Mouse (Mus musculus) heart, embryonic 16.5 days (tissue): ENCODE measurements around the gene Gcgr. TPM values are rescaled to one million over a fixed set of nuclear protein-coding genes. Genes with fewer than 3 reads are reported as not detected.

Source experiments
- ATAC-seq: fragments of 200-750 bp; cut with Nextera tagmentation; replicated peaks from 2 replicates; pipeline ENCODE4 v1.8.0; 2017; ENCODE audit warnings: moderate number of reproducible peaks; ENCODE audit not compliant: insufficient read depth, low FRiP score; ENCODE audit errors: extremely low read depth
- H3K27ac ChIP-seq: fragments of 300-500 bp; sonication (generic); 2 replicates; pipeline ENCODE4 v1.5.1; 2014; ENCODE audit warnings: mild to moderate bottlenecking, low read length, control low read depth, moderate library complexity
- H3K27me3 ChIP-seq: fragments of 300-500 bp; sonication (generic); 2 replicates; pipeline ENCODE4 v1.6.1; 2014; ENCODE audit warnings: low read length, mixed read lengths; ENCODE audit not compliant: control insufficient read depth, insufficient read depth
- H3K36me3 ChIP-seq: fragments of 300-500 bp; sonication (generic); 2 replicates; pipeline ENCODE4 v1.6.1; 2014; ENCODE audit not compliant: control insufficient read depth, insufficient read depth
- H3K4me1 ChIP-seq: fragments of 300-500 bp; sonication (generic); 2 replicates; pipeline ENCODE4 v1.6.1; 2014; ENCODE audit warnings: low read length, mixed read lengths; ENCODE audit not compliant: control insufficient read depth, insufficient read depth
- H3K4me2 ChIP-seq: fragments of 300-500 bp; sonication (generic); 2 replicates; pipeline ENCODE4 v1.6.1; 2014; ENCODE audit warnings: low read depth, mild to moderate bottlenecking, control low read depth, low read length
- H3K4me3 ChIP-seq: fragments of 300-500 bp; sonication (generic); 2 replicates; pipeline ENCODE4 v1.5.1; 2014; ENCODE audit warnings: mild to moderate bottlenecking, control low read depth, low read length
- H3K9ac ChIP-seq: fragments of 300-500 bp; sonication (generic); 2 replicates; pipeline ENCODE4 v1.6.1; 2014; ENCODE audit warnings: low read length, control low read depth
- H3K9me3 ChIP-seq: fragments of 300-500 bp; sonication (generic); replicated peaks from 2 replicates; pipeline ENCODE4 v1.6.1; 2016; ENCODE audit warnings: low read length; ENCODE audit not compliant: control insufficient read depth
- WGBS: fragments of 180-500 bp; shearing (Covaris S2); extraction: QIAGEN DNeasy Blood & Tissue Kit; methylation state at CpG from one replicate; pipeline ENCODE4 v1.1.7; 2014; 5-methylcytosine and 5-hydroxymethylcytosine counted together
- polyA plus RNA-seq: library from polyadenylated mRNA; unstranded; fragments of >200 nt; fragmentation: Nextera tagmentation; extraction: Ambion mirVana; gene quantifications from 2 replicates; pipeline ENCODE4 v1.2.1, GENCODE M21; 2015

Gene Gcgr
- polyA plus RNA-seq, 1 experiment from 2014 or later: 1.4 TPM

- Histone ChIP-seq H3K36me3 (peaks cover 34% of the 10 kb centered on the region), H3K4me2 (peak within 1 kb of the TSS; percentile 89), H3K27ac (peak within 1 kb of the TSS; percentile 82), H3K27me3 (no peaks in the 10 kb centered on the region), H3K9me3 (no peaks in the 10 kb centered on the region), H3K9ac (peak within 1 kb of the TSS; percentile 83), H3K4me1 (peaks cover 24% of the 10 kb centered on the region), H3K4me3 (peak within 1 kb of the TSS; percentile 83)
- under 1% methylated on average over 35 of the region's 35 CpGs for WGBS
- ATAC-seq: peak; percentile 84
Measured at GRCm38 (mm10) chr11:120491317-120492023, 39.0 kb upstream of the Gcgr start, which contains the start of gene Slc25a10. Gene Slc25a10 (plus strand): TSS chr11:120491840.

DNA sequence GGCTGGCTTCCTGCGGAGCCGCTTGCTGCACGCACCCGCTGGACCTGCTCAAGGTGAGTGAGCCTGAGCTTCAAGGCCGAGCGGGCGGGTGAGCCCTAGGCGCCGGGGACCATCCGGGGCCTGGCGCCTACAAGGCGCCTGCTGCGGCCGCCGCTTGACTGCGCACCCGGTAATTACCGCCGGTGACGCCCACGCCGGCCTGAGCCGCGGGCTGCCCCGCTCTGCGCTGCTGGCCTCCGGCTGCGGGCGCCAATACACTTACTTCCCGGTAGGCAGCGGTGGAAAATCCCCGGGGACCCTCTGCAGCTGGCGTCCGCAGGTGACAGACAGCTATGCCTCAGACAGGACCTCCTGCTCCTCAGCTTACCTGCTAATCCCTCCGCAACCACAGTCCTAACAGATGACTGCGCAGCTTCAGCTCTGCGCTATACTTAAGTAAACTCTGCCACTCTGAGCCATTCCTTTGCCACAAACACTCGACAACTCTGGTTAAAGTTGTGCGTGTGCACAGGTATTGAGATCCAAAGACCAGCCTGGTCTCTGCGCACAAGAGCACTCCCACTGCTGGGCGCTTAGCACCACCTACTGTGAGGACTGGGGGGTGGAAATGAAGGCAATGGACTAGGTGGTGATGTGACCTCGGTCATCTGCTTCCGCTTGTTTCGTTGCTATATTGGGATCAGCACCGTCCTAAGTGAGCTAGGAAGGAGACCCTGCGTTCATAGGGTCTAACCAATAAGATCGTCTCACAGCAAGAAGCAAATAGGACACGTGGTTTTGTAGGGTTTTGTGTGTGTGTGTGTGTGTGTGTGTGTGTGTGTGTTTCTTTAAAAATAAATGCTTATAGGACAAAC is 38.2 kb upstream of the Gcgr start:
- H3K9me3 ChIP-seq: no peaks in the 10 kb centered on the region
- H3K4me2 ChIP-seq: peak overlapping the region; percentile 89
- H3K4me1 ChIP-seq: peaks cover 24% of the 10 kb centered on the region
- H3K9ac ChIP-seq: peak overlapping the region; percentile 83
- no peaks in the 10 kb centered on the region for H3K27me3 ChIP-seq
- under 1% methylated on average over 48 of the region's 48 CpGs for WGBS
- peak overlapping the region; percentile 82 for H3K27ac ChIP-seq
- peak; percentile 50 for ATAC-seq
- peak overlapping the region; percentile 83 for H3K4me3 ChIP-seq
- peaks cover 29% of the 10 kb centered on the region for H3K36me3 ChIP-seq

DNA sequence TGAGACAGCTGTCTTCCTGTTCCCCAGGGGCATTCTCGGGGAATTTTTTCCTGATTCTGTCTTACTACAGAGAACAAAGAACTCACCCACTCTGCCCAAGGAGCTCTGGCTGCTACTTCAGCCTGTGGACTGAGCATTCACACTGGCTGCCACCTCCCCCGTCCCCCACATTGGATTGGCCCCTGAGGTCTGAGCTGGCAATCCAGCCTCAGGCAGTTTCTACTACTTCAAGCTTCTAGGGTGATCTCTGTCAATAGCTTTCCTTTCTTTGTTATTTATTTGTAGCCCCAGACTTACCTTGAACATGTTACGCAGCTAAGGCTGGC is 37.7 kb upstream of the Gcgr start:
- Histone ChIP-seq H3K9ac (peak overlapping the region; percentile 83), H3K4me2 (peak overlapping the region; percentile 89), H3K9me3 (no peaks in the 10 kb centered on the region), H3K36me3 (peaks cover 27% of the 10 kb centered on the region), H3K27ac (peak overlapping the region; percentile 82), H3K27me3 (no peaks in the 10 kb centered on the region), H3K4me3 (peak overlapping the region; percentile 83), H3K4me1 (peaks cover 24% of the 10 kb centered on the region)
- WGBS: 29% methylated on average over 3 of the region's 3 CpGs
- ATAC-seq: no peak

DNA sequence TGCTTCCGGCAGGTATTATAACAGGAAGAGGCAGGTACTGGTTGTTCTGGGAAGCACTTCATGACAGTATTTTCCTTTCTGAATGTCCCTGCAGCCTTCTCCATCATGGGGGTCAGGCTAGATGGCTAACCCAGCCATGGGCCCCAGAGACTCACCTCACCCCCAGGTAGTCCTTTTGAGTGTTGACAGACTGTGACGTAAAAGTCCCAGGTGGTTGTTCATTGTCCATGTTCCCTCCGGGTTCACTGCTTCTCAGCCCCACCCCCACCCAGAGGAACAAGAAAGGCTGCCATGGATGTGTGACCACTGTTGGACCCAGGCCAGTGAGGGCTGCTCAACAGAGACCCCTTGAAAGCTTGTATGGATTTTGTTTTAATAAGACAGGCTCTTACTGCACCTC is 37.1 kb upstream of the Gcgr start:
- Histone ChIP-seq H3K4me2 (peak overlapping the region; percentile 89), H3K36me3 (peaks cover 27% of the 10 kb centered on the region), H3K4me3 (peak overlapping the region; percentile 83), H3K9ac (peak overlapping the region; percentile 83), H3K9me3 (no peaks in the 10 kb centered on the region), H3K4me1 (peaks cover 24% of the 10 kb centered on the region), H3K27me3 (no peaks in the 10 kb centered on the region), H3K27ac (peak overlapping the region; percentile 82; the same call in 1 of the 2 replicates)
- 59% methylated on average over 3 of the region's 3 CpGs for WGBS
- no peak for ATAC-seq

GRCm38 (mm10) chr11:120493911-120494310 is 36.6 kb upstream of the Gcgr start:
- no peaks in the 10 kb centered on the region for H3K27me3 ChIP-seq
- H3K9ac ChIP-seq: no peak overlapping the region
- H3K9me3 ChIP-seq: no peaks in the 10 kb centered on the region
- H3K36me3 ChIP-seq: peaks cover 25% of the 10 kb centered on the region
- H3K4me1 ChIP-seq: peaks cover 24% of the 10 kb centered on the region
- H3K4me3 ChIP-seq: no peak overlapping the region
- no peak for ATAC-seq
- H3K4me2 ChIP-seq: no peak overlapping the region
- WGBS: 79% methylated on average over 3 of the region's 3 CpGs
- H3K27ac ChIP-seq: no peak overlapping the region

GRCm38 (mm10) chr11:120497436-120497835 is 33.1 kb upstream of the Gcgr start:
- Histone ChIP-seq H3K4me1 (peaks cover 15% of the 10 kb centered on the region), H3K9ac (no peak overlapping the region), H3K9me3 (no peaks in the 10 kb centered on the region), H3K27ac (no peak overlapping the region), H3K4me3 (no peak overlapping the region), H3K36me3 (peaks cover 20% of the 10 kb centered on the region), H3K27me3 (no peaks in the 10 kb centered on the region), H3K4me2 (no peak overlapping the region)
- WGBS: 90% methylated on average over 3 of the region's 3 CpGs
- ATAC-seq: no peak

- Histone ChIP-seq H3K4me1 (peaks cover 9% of the 10 kb centered on the region), H3K27ac (no peak overlapping the region), H3K9me3 (no peaks in the 10 kb centered on the region), H3K4me2 (no peak overlapping the region), H3K4me3 (no peak overlapping the region), H3K27me3 (no peaks in the 10 kb centered on the region), H3K9ac (no peak overlapping the region), H3K36me3 (peaks cover 20% of the 10 kb centered on the region)
- WGBS: 93% methylated on average over 12 of the region's 12 CpGs
- ATAC-seq: no peak
Measured at GRCm38 (mm10) chr11:120498226-120498625, 32.3 kb upstream of the Gcgr start.

GRCm38 (mm10) chr11:120498891-120499290 is 31.6 kb upstream of the Gcgr start:
- no peak overlapping the region for H3K9ac ChIP-seq
- peaks cover 20% of the 10 kb centered on the region for H3K36me3 ChIP-seq
- no peak overlapping the region for H3K4me2 ChIP-seq

DNA sequence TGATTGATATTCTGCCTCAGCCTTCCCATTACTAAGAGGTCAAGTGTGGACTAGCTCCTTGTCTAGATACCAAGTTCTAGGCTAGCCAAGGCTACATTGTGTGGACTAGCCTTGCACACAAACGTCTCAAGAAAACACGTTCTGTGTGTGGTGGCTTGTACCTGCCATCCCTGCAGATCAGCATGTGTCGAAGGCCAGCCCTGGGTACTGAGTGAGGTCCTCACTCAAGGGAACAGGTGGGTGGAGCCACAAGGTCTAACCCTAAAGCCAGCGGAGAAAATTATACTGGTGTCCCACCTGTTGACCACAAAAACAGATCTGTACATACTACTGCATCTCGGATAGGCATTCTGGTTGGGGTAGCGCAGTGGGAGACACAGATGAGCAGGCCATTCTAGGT is 30.6 kb upstream of the Gcgr start:
- H3K27ac ChIP-seq: no peak overlapping the region

More at GRCm38 (mm10) chr11:120498891-120499290, 31.6 kb upstream of the Gcgr start:
- Histone ChIP-seq H3K27ac (no peak overlapping the region), H3K4me3 (no peak overlapping the region), H3K9me3 (no peaks in the 10 kb centered on the region), H3K27me3 (no peaks in the 10 kb centered on the region), H3K4me1 (peaks cover 6% of the 10 kb centered on the region; the same call in 1 of the 2 replicates)
- WGBS: 87% methylated on average over 5 of the region's 5 CpGs
- no peak for ATAC-seq

More for the DNA sequence above, 30.6 kb upstream of the Gcgr start:
- Histone ChIP-seq H3K36me3 (peaks cover 20% of the 10 kb centered on the region), H3K4me2 (no peak overlapping the region), H3K9ac (no peak overlapping the region), H3K9me3 (no peaks in the 10 kb centered on the region), H3K4me1 (peaks cover 6% of the 10 kb centered on the region; the same call in 1 of the 2 replicates), H3K4me3 (no peak overlapping the region), H3K27me3 (no peaks in the 10 kb centered on the region)
- ATAC-seq: no peak
- 77% methylated on average over 6 of the region's 6 CpGs for WGBS
